Mouse (Mus musculus) c-Kit-positive CD71-negative TER-119-negative erythroid progenitor cells, embryonic 14.5 days (primary cell): ENCODE data around the gene Olfr1034.
"Not testable (repeated sequence)": the region's sequence is repeated elsewhere in the genome, so short reads cannot be mapped to it uniquely, and the experiment has no call there.

Experiments used
- DNase-seq: peaks from one replicate; pipeline ENCODE4 v3.0.0-alpha.2; 2013; ENCODE audit warnings: low read depth

The Olfr1034 gene

DNA sequence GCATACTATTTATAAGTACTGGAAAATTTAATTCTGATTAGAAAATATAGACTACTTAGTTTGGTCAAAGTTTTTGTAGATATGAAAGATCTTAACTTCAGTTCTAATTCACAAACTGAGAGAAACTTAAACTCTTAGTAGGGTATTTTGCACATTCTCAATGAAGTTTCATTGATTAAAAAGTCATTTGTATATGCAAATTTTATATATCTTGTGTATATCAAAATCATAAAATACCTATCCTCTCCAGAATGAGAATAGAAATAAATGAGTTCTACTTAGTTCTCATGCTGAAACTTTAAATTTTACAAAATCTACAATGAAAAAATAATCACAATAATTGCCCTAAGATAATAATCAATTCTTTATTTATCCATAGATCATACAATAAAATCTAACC is at the start of gene Olfr1034:
Gene Olfr1034 (plus strand): TSS at position 301 of the 400 bp plus-strand sequence.
- no peak for DNase-seq

DNA sequence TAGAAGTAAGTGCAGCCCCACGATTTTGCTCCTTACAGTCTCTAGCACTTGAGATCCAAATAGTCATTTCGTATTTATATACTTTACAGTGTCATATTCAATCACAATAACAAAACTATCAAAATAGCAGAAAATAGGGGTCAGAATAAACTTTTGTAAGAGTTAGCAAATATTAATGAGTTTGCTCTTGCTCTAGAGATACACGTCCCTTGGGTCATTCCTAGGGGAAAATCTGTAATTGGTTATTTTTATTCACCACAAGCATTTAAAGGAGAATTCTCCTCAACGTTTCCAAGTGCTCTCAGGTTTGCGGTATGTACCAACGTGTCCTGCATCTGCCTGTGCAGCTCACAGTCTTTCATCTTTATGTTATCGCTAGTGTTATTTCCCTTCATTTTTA is 40.4 kb upstream of the Olfr1034 start, which contains the start of gene Olfr1032:
Gene Olfr1032 (plus strand): TSS at position 301 of the 400 bp plus-strand sequence.
- no peak for DNase-seq

- DNase-seq, result not testable (repeated sequence)
These were observed 25.3 kb upstream of the Olfr1034 start, which contains the start of gene Olfr1033 for GRCm38 (mm10) chr2:86020406-86020805. Gene Olfr1033, plus strand, starts transcription at chr2:86020633.

DNA sequence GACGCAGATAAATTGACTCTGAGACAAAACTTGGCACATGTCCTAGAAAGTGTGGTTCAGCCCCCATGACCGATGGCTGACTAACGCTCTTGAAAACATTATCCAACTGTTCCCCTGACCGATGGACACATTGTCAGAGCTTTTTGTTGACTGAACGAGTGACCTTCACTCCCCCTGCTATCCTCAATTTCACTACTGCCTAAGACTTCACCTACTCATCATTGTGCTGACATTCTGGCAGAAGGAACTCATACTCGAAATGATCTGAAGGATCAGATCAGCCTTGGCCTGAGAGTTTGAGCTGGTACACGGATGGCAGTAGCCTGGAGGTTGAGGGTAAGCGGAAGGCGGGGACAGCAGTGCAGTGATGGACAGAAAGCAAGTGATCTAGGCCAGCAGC is 24.1 kb upstream of the Olfr1034 start:
- not testable (repeated sequence) for DNase-seq

DNA sequence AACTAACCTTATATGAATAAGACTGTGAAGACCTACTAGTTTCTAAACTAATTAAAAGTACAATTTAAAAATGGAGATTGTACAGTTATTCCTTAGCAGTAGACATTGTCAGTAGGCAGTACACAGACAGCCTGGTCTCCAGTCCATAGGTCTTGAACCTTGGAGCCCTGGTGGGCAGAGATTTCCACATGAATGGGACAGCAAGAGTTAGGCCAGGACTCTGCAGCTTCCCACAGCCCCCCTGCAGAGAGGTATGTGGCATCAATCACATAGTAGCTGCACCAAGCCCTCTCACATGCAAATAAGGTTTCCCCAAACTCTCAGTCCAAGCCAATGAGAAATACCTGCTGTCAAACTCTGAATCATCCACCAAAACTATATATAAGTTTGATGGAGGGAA is 5.1 kb downstream of the Olfr1034 start:
- not testable (repeated sequence) for DNase-seq

DNA sequence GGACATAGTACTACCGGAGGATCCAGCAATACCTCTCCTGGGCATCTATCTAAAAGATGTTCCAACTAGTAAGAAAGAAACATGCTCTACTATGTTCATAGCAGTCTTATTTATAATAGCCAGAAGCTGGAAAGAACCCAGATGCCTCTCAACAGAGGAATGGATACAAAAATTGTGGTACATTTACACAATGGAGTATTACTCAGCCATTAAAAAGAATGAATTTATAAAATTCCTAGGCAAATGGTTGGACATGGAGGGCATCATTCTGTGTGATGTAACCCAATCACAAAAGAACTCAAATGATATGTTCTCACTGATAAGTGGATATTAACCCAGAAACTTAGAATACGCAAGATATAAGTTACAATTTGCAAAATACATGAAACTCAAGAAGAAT is 18.1 kb downstream of the Olfr1034 start:
- DNase-seq, result not testable (repeated sequence)

DNA sequence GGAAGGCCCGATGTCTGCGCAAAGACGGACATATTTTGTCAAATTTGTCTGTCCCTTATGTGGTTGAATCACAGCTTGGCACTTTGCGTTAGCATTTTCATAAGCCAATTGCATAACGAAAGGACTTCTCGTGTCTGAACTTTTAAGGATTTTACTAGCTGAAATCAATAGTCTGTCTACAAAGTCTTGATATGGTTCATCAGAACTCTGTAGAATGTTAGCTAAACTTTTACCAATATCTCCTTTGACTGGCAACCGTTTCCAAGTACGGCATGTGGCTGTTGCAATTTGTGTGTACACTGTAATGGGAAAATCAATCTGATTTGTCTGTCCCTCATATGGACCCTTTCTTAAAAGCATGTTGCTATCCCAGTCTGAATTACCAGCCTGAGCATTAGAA is 24.5 kb downstream of the Olfr1034 start:
- DNase-seq, result no peak

DNA sequence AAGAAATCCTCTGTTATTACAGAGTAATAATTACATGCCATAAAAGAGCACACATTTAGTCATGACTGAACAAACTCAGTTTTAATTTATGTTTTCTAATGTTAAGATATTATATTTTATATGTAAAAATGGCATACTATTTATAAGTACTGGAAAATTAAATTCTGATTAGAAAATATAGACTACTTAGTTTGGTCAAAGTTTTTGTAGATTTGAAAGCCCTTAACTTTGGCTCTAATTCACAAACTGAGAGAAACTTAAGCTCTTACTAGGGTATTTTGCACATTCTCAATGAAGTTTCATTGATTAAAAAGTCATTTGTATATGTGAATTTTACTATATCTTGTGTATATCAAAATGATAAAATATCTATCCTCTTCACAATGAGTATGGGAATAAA is 28.0 kb downstream of the Olfr1034 start, which contains the start of gene Olfr1036:
Gene Olfr1036 (plus strand): TSS at position 301 of the 400 bp plus-strand sequence.
- not testable (repeated sequence) for DNase-seq

DNA sequence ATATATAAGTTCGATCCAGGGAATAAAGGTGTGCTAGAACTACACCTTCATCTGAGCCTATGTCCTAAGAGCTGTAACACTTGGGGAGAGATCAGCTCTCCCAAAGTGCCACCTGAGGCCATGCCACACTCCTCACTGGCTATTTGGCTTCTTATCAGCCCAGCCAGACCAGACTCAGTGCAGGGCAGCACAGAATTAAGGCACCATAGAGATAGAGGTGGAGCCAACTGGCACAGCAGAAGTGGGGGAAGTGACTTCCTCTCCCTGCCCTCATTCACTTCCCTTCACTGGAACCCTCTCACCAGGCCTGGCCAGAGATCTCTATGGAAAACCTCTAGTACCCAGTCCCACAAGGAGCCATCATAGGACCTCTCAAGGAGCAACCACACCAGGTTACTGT is 34.8 kb downstream of the Olfr1034 start:
- DNase-seq, result not testable (repeated sequence)

- no peak for DNase-seq
These were observed 41.6 kb downstream of the Olfr1034 start, which contains the start of gene Olfr1037 for GRCm38 (mm10) chr2:86087285-86087684. Gene Olfr1037, minus strand, starts transcription at chr2:86087385.
